Mouse (Mus musculus): Measurements from ENCODE around the gene Cit. TPM values are rescaled to one million over a fixed set of nuclear protein-coding genes. Genes with fewer than 3 reads are reported as not detected.

The Cit gene
- total RNA-seq, 2 experiments from 2014 or later = 204 to 209 TPM

GRCm38 (mm10) chr5:115835291-115835690, 9.8 kb upstream of the Cit start:
- peak; percentile 79 for TF ChIP-seq CTCF (IDR thresholded peaks at IDR 0.05)
- intact Hi-C loops (cut with DNase I) = no loop called here
- peak in 1 of 2 experiments; percentile 18 for DNase-seq (ENCODE audit: extremely low spot score in 1 of 2, low spot score in 2 of 2)
- Histone ChIP-seq H3K27ac (no peak overlapping the region), H3K4me3 (no peak overlapping the region)

GRCm38 (mm10) chr5:115838059-115838458, 7.0 kb upstream of the Cit start:
- Histone ChIP-seq H3K4me3 (no peak overlapping the region), H3K27ac (no peak overlapping the region)
- intact Hi-C loops (cut with DNase I) = no loop called here
- no peak for DNase-seq (ENCODE audit: extremely low spot score in 1 of 2, low spot score in 2 of 2)
- TF ChIP-seq CTCF (IDR thresholded peaks at IDR 0.05) = no peak

GRCm38 (mm10) chr5:115840453-115840852, 4.6 kb upstream of the Cit start:
- Histone ChIP-seq H3K27ac (no peak overlapping the region), H3K4me3 (no peak overlapping the region)
- no peak for DNase-seq (ENCODE audit: extremely low spot score in 1 of 2, low spot score in 2 of 2)
- intact Hi-C loops (cut with DNase I) = no loop called here
- no peak for TF ChIP-seq CTCF (IDR thresholded peaks at IDR 0.05)

GRCm38 (mm10) chr5:115840946-115841775, 3.9 kb upstream of the Cit start:
- no peak for DNase-seq (ENCODE audit: extremely low spot score in 1 of 2, low spot score in 2 of 2)
- no peak for TF ChIP-seq CTCF (IDR thresholded peaks at IDR 0.05)
- no peak overlapping the region for H3K27ac ChIP-seq
- H3K4me3 ChIP-seq = no peak overlapping the region
- intact Hi-C loops (cut with DNase I) = no loop called here

- TF ChIP-seq CTCF (IDR thresholded peaks at IDR 0.05) = no peak
- H3K27ac ChIP-seq = peak overlapping the region; percentile 36; the same call in 1 of the 2 replicates
- intact Hi-C loops (cut with DNase I) = no loop called here
- peak overlapping the region; percentile 51 for H3K4me3 ChIP-seq
- DNase-seq (ENCODE audit: extremely low spot score in 1 of 2, low spot score in 2 of 2) = no peak
These were observed 711 bp upstream of the Cit start for GRCm38 (mm10) chr5:115844368-115844765.

GRCm38 (mm10) chr5:115845635-115846174, 627 bp downstream of the Cit start:
- TF ChIP-seq CTCF (IDR thresholded peaks at IDR 0.05) = no peak
- no peak overlapping the region for H3K4me3 ChIP-seq
- intact Hi-C loops (cut with DNase I) = loop anchor here (5.0 kb wide), 1 partner anchor 62 kb away; no protein-coding TSS in a partner anchor
- no peak for DNase-seq (ENCODE audit: extremely low spot score in 1 of 2, low spot score in 2 of 2)
- H3K27ac ChIP-seq = no peak overlapping the region

GRCm38 (mm10) chr5:115847166-115847565, 2.1 kb downstream of the Cit start:
- Histone ChIP-seq H3K27ac (no peak overlapping the region), H3K4me3 (no peak overlapping the region)
- intact Hi-C loops (cut with DNase I) = loop anchor here (5.0 kb wide), 1 partner anchor 60 kb away; no protein-coding TSS in a partner anchor
- no peak for TF ChIP-seq CTCF (IDR thresholded peaks at IDR 0.05)
- no peak for DNase-seq (ENCODE audit: extremely low spot score in 1 of 2, low spot score in 2 of 2)

GRCm38 (mm10) chr5:115848463-115848862, 3.4 kb downstream of the Cit start:
- intact Hi-C loops (cut with DNase I) = loop anchor here (5.0 kb wide), 1 partner anchor 59 kb away; no protein-coding TSS in a partner anchor
- no peak for TF ChIP-seq CTCF (IDR thresholded peaks at IDR 0.05)
- H3K27ac ChIP-seq = peak overlapping the region; percentile 62
- H3K4me3 ChIP-seq = no peak overlapping the region
- DNase-seq (ENCODE audit: extremely low spot score in 1 of 2, low spot score in 2 of 2) = no peak

- no peak overlapping the region for H3K4me3 ChIP-seq
- no peak overlapping the region for H3K27ac ChIP-seq
- no peak for TF ChIP-seq CTCF (IDR thresholded peaks at IDR 0.05)
- no peak for DNase-seq (ENCODE audit: extremely low spot score in 1 of 2, low spot score in 2 of 2)
- intact Hi-C loops (cut with DNase I) = loop anchor here (5.0 kb wide), 1 partner anchor 58 kb away; no protein-coding TSS in a partner anchor
These were observed 4.3 kb downstream of the Cit start for GRCm38 (mm10) chr5:115849263-115849829.

GRCm38 (mm10) chr5:115850250-115851028, 5.4 kb downstream of the Cit start:
- intact Hi-C loops (cut with DNase I) = no loop called here
- Histone ChIP-seq H3K4me3 (no peak overlapping the region), H3K27ac (no peak overlapping the region)
- no peak for TF ChIP-seq CTCF (IDR thresholded peaks at IDR 0.05)
- DNase-seq (ENCODE audit: extremely low spot score in 1 of 2, low spot score in 2 of 2) = no peak

GRCm38 (mm10) chr5:115851029-115851365, 5.9 kb downstream of the Cit start:
- TF ChIP-seq CTCF (IDR thresholded peaks at IDR 0.05) = no peak
- no peak for DNase-seq (ENCODE audit: extremely low spot score in 1 of 2, low spot score in 2 of 2)
- Histone ChIP-seq H3K4me3 (no peak overlapping the region), H3K27ac (no peak overlapping the region)
- intact Hi-C loops (cut with DNase I) = no loop called here

GRCm38 (mm10) chr5:115852431-115852830, 7.4 kb downstream of the Cit start:
- no peak for TF ChIP-seq CTCF (IDR thresholded peaks at IDR 0.05)
- DNase-seq (ENCODE audit: extremely low spot score in 1 of 2, low spot score in 2 of 2) = no peak
- no peak overlapping the region for H3K27ac ChIP-seq
- no peak overlapping the region for H3K4me3 ChIP-seq
- intact Hi-C loops (cut with DNase I) = no loop called here
